Mouse (Mus musculus): ENCODE data around the gene Cmip. TPM values are rescaled to one million over a fixed set of nuclear protein-coding genes. Genes with fewer than 3 reads are reported as not detected.

Cmip gene
- total and polyA plus RNA-seq, 2 experiments from 2014 or later, result 212 to 266 TPM

- WGBS, result 83% methylated on average over 19 of the region's 19 CpGs
- H3K4me3 ChIP-seq (ENCODE audit: low read depth, low read length), result no peak overlapping the region
- H3K9me3 ChIP-seq (ENCODE audit: low read length), result no peaks in the 10 kb centered on the region
- no peak overlapping the region for H3K27ac ChIP-seq (ENCODE audit: low read depth, low read length)
- H3K9ac ChIP-seq (replicated peaks; ENCODE audit: low read length, poor library complexity, severe bottlenecking), result no peak overlapping the region
- DNase-seq (ENCODE audit: low spot score) (no peak), ATAC-seq (ENCODE audit: low FRiP score) (no peak)
- H3K27me3 ChIP-seq (ENCODE audit: insufficient read depth, low read length), result no peaks in the 10 kb centered on the region
- no peak overlapping the region for H3K4me2 ChIP-seq (ENCODE audit: low read depth, low read length, poor library complexity, severe bottlenecking)
- H3K4me1 ChIP-seq (ENCODE audit: insufficient read depth, low read length), result peaks cover 8% of the 10 kb centered on the region; the same call in 1 of the 2 replicates
- no peaks in the 10 kb centered on the region for H3K36me3 ChIP-seq (ENCODE audit: insufficient read depth, low read length)
- TF ChIP-seq CTCF (IDR thresholded peaks at IDR 0.05), result no peak
These were observed 107.7 kb downstream of the Cmip start for GRCm38 (mm10) chr8:117364374-117365160.

- peaks cover 10% of the 10 kb centered on the region for H3K4me1 ChIP-seq (ENCODE audit: insufficient read depth, low read length)
- H3K36me3 ChIP-seq (ENCODE audit: insufficient read depth, low read length), result no peaks in the 10 kb centered on the region
- WGBS, result 52% methylated on average over 7 of the region's 7 CpGs
- DNase-seq (ENCODE audit: low spot score), result peak; percentile 73
- H3K9me3 ChIP-seq (ENCODE audit: low read length), result no peaks in the 10 kb centered on the region
- H3K27me3 ChIP-seq (ENCODE audit: insufficient read depth, low read length), result no peaks in the 10 kb centered on the region
- no peak overlapping the region for H3K4me2 ChIP-seq (ENCODE audit: low read depth, low read length, poor library complexity, severe bottlenecking)
- TF ChIP-seq CTCF (IDR thresholded peaks at IDR 0.05), result peak; percentile 75
- no peak overlapping the region for H3K27ac ChIP-seq (ENCODE audit: low read depth, low read length)
- no peak overlapping the region for H3K9ac ChIP-seq (replicated peaks; ENCODE audit: low read length, poor library complexity, severe bottlenecking)
- ATAC-seq (ENCODE audit: low FRiP score), result peak; percentile 17; the same call in 1 of the 2 replicates
- H3K4me3 ChIP-seq (ENCODE audit: low read depth, low read length), result no peak overlapping the region
These were observed 109.6 kb downstream of the Cmip start for GRCm38 (mm10) chr8:117366475-117366874.

- Histone ChIP-seq H3K4me1 (ENCODE audit: insufficient read depth, low read length) (peaks cover 18% of the 10 kb centered on the region), H3K4me2 (ENCODE audit: low read depth, low read length, poor library complexity, severe bottlenecking) (no peak overlapping the region), H3K27me3 (ENCODE audit: insufficient read depth, low read length) (no peaks in the 10 kb centered on the region), H3K36me3 (ENCODE audit: insufficient read depth, low read length) (no peaks in the 10 kb centered on the region), H3K9me3 (ENCODE audit: low read length) (no peaks in the 10 kb centered on the region), H3K4me3 (ENCODE audit: low read depth, low read length) (no peak overlapping the region), H3K27ac (ENCODE audit: low read depth, low read length) (no peak overlapping the region), H3K9ac (replicated peaks; ENCODE audit: low read length, poor library complexity, severe bottlenecking) (no peak overlapping the region)
- DNase-seq (ENCODE audit: low spot score) (no peak), ATAC-seq (ENCODE audit: low FRiP score) (no peak)
- WGBS, result 79% methylated on average over 8 of the region's 8 CpGs
- no peak for TF ChIP-seq CTCF (IDR thresholded peaks at IDR 0.05)
These were observed 110.6 kb downstream of the Cmip start for GRCm38 (mm10) chr8:117367441-117367840.

- Histone ChIP-seq H3K4me2 (ENCODE audit: low read depth, low read length, poor library complexity, severe bottlenecking) (no peak overlapping the region), H3K4me3 (ENCODE audit: low read depth, low read length) (no peak overlapping the region), H3K9me3 (ENCODE audit: low read length) (no peaks in the 10 kb centered on the region), H3K4me1 (ENCODE audit: insufficient read depth, low read length) (peaks cover 10% of the 10 kb centered on the region), H3K27me3 (ENCODE audit: insufficient read depth, low read length) (no peaks in the 10 kb centered on the region), H3K9ac (replicated peaks; ENCODE audit: low read length, poor library complexity, severe bottlenecking) (no peak overlapping the region), H3K36me3 (ENCODE audit: insufficient read depth, low read length) (no peaks in the 10 kb centered on the region), H3K27ac (ENCODE audit: low read depth, low read length) (no peak overlapping the region)
- TF ChIP-seq CTCF (IDR thresholded peaks at IDR 0.05), result no peak
- ATAC-seq (ENCODE audit: low FRiP score), result no peak
- 70% methylated on average over 8 of the region's 8 CpGs for WGBS
- DNase-seq (ENCODE audit: low spot score), result no peak
These were observed 111.9 kb downstream of the Cmip start for GRCm38 (mm10) chr8:117368781-117369180.

- Histone ChIP-seq H3K9me3 (ENCODE audit: low read length) (no peaks in the 10 kb centered on the region), H3K4me2 (ENCODE audit: low read depth, low read length, poor library complexity, severe bottlenecking) (no peak overlapping the region), H3K9ac (replicated peaks; ENCODE audit: low read length, poor library complexity, severe bottlenecking) (no peak overlapping the region), H3K4me1 (ENCODE audit: insufficient read depth, low read length) (peaks cover 13% of the 10 kb centered on the region), H3K36me3 (ENCODE audit: insufficient read depth, low read length) (no peaks in the 10 kb centered on the region), H3K27me3 (ENCODE audit: insufficient read depth, low read length) (no peaks in the 10 kb centered on the region), H3K27ac (ENCODE audit: low read depth, low read length) (no peak overlapping the region), H3K4me3 (ENCODE audit: low read depth, low read length) (no peak overlapping the region)
- DNase-seq (ENCODE audit: low spot score), result no peak
- ATAC-seq (ENCODE audit: low FRiP score), result no peak
- TF ChIP-seq CTCF (IDR thresholded peaks at IDR 0.05), result no peak
- 66% methylated on average over 8 of the region's 8 CpGs for WGBS
These were observed 113.1 kb downstream of the Cmip start for GRCm38 (mm10) chr8:117370009-117370408.

- Histone ChIP-seq H3K4me2 (ENCODE audit: low read depth, low read length, poor library complexity, severe bottlenecking) (no peak overlapping the region), H3K4me3 (ENCODE audit: low read depth, low read length) (no peak overlapping the region), H3K4me1 (ENCODE audit: insufficient read depth, low read length) (peaks cover 13% of the 10 kb centered on the region), H3K36me3 (ENCODE audit: insufficient read depth, low read length) (no peaks in the 10 kb centered on the region), H3K27me3 (ENCODE audit: insufficient read depth, low read length) (no peaks in the 10 kb centered on the region), H3K9ac (replicated peaks; ENCODE audit: low read length, poor library complexity, severe bottlenecking) (no peak overlapping the region), H3K9me3 (ENCODE audit: low read length) (no peaks in the 10 kb centered on the region), H3K27ac (ENCODE audit: low read depth, low read length) (no peak overlapping the region)
- WGBS, result 74% methylated on average over 7 of the region's 7 CpGs
- no peak for ATAC-seq (ENCODE audit: low FRiP score)
- no peak for TF ChIP-seq CTCF (IDR thresholded peaks at IDR 0.05)
- no peak for DNase-seq (ENCODE audit: low spot score)
These were observed 114.3 kb downstream of the Cmip start for GRCm38 (mm10) chr8:117371189-117371588.
